Mouse (Mus musculus) ovary, postnatal 14 days (tissue): ENCODE measurements around the gene Slc16a14.

ENCODE experiments used
- DNase-seq: peaks from one replicate; pipeline ENCODE4 v3.0.0; 2022; ENCODE audit warnings: low spot score

Gene Slc16a14

DNA sequence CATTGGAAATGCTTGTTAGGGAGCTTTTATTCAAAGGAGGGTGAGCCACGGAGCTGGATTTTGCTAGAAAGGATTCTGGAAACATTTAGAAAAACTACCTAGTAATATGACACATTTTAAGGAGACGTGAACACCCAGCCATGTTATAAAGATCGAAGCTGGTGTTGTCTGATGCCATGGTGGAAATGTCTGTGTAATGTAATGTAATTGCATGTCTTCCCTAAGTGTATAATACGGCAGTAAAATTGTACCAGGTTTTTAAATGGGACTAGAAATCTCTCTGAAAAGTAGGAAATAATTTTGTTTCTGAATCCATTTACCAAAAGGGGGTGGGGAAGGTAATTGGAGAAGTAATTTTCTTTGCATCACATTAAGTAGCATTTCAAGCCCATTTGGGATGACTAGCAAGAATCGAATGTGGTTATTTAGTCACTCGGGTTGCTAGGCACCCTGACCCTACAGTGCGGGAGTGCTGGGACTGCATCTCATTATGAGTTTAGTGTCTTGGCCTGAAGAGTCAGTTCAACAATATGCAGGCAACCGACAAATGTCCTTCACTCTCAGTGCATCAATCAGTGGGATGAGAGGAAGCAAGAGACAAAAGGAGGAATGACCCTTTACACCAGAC lies 24.6 kb downstream of the Slc16a14 start:
- no peak for DNase-seq

DNA sequence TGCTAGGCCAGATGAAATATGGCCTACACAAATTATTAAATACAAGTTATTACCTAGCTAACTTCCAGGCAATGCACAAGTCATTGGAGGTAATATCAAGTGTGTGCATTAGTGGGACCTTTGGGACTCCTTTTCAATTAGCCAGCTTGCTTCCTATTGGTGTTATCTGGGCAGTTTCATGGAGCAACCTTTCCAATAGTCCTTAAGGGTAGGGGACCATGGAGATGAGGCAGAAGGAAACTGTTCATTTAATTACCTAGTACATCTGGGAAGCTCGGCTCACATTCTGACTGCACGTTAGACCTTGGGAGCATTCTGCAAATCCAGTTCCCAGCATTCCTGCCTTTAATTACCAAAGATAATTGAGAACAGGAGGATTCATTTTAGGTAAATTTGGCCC lies 30.5 kb downstream of the Slc16a14 start:
- DNase-seq, result no peak

DNA sequence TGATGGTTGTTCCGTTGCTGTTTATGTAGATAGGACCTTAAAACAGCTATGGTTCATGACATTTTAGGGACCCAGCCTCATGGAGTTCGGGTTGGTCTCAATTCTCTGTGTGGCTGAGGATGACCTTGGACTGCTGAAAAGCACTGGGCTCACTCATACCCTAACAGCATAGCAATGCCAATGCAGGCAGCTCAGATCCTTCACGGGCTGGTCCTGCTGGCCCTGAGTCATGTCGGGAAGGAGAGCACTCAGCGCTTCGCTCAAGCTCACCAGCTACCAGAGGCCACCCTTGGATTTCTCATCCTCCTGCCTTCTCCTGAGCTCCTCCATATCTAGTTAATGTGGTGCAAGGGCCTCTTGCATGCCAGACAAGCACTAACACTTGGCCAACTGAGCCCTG lies 35.8 kb downstream of the Slc16a14 start:
- DNase-seq, result no peak

DNA sequence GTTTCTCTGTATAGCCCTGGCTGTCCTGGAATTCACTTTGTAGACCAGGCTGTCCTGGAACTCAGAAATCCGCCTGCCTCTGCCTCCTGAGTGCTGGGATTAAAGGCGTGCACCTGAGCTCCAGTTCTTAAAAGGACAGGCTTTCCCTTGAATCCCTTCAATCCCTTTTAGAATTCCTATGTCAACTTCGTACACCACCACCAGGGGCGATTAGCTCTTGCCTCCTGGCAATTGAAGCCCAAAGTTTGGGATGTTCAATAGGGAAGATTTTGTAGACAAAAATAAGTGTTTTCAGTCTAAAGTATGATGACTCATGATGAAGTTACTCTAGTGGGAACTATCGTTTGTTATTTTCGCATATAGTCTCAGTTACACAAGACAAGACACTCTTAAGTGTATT lies 37.6 kb downstream of the Slc16a14 start:
- no peak for DNase-seq

DNA sequence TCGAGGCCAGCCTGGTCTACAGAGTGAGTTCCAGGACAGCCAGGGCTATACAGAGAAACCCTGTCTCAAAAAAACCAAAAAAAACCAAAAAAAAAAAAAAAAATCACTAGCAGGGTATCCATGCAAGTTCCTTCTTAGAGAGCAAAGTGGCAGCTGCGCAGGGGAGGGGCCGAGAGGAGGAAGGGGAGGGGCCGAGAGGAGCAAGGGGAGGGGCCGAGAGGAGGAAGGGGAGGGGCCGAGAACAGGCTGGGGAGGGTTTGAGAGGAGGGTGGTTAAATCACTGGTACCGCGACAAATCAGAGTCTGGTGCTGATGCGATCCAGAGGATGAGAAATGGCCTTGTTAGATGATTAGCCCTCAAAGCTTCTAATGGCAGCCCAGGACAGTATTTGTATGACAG lies 43.2 kb downstream of the Slc16a14 start:
- DNase-seq, result no peak

DNA sequence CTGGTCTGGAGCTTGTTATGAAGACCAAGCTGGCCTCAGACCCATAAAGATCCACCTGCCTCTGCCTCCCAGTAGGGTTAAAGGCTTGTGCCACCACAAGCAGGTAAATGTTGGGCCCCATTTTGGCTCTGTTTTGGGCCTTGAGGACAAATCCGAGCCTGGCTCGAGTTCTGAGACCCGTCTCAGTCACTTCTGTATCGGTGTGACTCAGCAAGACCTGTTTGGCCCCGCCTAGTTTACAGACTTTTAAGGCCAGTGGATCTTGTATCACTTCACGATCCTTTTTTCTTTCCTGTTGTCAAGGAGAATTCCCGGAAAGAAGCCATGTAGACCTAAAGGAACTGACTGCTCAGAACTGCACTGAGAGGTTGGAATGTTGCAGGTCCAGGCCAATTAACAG lies 44.4 kb downstream of the Slc16a14 start:
- DNase-seq, result no peak

DNA sequence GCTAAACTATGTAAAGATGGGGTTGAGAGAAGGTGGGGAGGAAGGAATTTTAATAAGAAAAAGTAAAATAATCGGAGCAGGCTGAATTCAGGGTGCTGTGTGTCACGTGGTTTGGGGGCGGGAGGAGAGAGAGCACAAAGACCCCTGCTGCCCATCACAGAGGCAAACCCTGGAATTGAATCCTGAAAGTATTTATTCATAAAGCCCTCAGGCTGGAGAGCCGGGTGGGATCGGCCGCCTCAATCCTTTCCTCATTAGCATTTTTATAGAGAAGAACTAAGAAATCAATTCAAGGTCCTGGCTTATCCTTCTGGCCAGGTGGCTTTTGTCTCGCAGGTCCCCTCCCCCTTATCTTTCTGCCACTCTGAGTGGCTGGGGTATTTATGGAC lies 44.9 kb downstream of the Slc16a14 start:
- DNase-seq, result no peak

DNA sequence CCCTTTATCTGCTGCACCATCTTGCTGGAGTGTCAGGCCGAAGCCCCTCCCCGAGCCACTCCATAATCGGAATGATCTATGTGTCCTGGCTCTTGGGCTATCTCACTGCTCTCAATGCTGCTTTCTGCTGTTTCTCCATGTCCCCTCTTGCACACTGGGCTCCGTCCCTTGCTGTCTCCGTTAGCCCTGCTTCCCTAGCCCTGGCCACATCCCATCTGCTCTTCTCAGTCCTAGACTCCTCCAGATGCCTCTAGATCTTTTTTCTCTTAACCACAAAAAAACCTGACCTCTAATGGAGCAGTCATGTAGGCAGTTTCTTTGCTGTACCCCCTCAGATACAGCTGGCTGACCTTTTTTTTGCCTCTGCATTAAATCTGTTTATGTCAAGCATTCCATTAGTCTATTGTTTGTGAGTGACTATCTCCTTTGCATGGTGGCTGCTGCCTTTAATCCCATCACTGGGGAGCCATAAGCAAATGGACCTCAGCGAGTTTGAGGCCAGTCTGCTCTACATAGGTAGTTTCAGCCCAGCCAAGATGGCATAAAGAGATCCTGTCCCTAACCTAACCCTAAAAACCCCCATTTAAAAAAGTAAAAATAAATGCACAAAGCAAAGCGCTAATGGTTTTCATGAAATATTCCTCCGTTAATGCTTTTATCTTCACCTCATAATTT lies 45.5 kb downstream of the Slc16a14 start:
- DNase-seq, result no peak

DNA sequence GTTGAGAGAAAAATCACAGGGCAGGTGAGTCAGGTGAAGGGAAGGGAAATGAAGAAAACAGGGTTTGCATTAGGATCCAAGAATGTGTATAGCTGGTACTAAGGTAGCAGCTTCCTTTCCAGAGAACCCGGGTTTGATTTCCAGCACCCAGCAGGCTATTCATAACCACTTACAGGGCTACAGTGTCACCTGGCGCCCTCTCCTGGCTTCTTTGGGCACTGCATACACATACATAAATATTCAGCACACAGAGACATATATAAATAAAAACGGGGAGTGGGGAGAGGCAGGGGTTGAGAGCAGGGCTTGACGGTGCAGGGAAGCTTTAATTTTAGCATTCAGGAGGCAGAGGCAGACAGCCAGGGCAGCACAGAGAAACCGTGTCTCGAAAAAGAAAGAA lies 49.0 kb downstream of the Slc16a14 start:
- no peak for DNase-seq

DNA sequence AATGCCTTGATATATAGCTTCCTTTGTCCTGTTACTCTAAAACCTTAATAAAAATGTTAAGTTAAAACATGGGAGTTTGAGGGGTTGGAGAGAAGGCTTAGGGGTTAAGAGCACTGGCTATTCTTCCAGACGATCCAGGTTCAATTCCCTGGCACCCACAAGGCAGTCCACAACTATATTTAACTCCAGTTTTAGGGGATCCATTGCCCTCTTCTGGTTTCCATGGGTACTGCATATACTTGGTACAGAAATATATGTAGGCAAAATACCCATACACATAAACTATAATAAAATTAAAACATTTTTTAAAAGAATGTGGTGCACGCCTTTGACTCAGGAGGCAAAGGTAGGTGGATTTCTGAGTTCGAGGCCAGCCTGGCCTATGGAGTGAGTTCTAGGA lies 49.8 kb downstream of the Slc16a14 start:
- DNase-seq, result no peak

DNA sequence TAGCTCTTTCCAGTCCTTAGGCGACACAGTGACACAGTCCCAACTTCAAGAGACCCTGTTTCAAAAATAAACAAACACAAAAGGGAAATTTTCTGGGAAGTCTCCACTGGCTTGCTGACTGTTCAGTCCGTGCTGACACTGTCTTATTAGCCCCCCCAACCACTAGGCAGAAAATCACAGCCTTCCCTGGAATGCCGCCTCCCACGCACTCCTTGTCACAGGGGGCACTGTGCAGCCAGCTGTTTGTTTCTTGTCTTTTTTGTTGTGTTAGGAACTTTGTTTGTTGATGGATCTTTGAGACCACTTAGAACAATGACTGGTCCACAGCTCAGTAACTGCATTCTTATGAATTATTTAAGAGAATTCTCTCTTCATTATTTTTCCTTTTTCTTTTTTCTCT lies 51.0 kb downstream of the Slc16a14 start:
- no peak for DNase-seq

DNA sequence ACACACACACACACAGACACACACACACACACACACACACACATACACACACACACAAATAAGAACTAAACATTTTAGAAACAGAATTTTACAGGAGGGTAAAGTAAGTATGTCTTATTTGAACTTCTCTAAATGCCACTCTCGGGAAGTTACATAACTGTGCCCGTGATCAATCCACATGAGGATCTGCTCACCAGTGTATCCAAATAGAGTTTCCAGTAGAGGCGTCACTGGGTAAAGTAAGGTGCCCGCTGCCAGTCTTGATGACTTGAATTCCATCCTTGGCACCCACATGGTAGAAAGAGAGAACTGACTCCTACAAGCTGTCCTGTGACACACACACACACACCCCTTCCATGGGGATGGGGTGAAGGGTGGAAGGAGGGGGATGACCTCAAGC lies 52.0 kb downstream of the Slc16a14 start:
- DNase-seq, result no peak

DNA sequence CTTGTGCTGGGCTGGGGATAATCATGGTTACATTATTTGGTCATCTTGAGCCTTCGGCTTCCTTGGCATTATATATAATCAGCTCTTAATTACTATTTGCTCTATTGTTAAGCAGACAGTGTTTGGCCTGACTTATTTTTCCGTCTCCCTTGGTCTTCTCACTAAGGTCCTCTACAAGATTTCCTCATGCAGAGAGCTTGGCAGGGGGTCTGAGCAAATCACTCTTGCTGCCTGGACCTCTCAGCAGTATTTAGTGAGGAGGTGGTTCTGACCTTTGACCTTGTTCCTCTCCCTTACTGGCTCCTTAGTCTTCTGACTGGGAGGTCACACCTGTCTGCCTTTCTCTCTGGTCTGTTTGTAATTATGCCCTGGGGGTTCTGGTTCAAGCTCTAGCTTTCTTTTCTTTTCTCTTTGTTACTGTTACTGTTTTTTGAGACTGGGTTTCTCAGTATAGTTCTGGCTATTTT lies 52.8 kb downstream of the Slc16a14 start:
- no peak for DNase-seq

DNA sequence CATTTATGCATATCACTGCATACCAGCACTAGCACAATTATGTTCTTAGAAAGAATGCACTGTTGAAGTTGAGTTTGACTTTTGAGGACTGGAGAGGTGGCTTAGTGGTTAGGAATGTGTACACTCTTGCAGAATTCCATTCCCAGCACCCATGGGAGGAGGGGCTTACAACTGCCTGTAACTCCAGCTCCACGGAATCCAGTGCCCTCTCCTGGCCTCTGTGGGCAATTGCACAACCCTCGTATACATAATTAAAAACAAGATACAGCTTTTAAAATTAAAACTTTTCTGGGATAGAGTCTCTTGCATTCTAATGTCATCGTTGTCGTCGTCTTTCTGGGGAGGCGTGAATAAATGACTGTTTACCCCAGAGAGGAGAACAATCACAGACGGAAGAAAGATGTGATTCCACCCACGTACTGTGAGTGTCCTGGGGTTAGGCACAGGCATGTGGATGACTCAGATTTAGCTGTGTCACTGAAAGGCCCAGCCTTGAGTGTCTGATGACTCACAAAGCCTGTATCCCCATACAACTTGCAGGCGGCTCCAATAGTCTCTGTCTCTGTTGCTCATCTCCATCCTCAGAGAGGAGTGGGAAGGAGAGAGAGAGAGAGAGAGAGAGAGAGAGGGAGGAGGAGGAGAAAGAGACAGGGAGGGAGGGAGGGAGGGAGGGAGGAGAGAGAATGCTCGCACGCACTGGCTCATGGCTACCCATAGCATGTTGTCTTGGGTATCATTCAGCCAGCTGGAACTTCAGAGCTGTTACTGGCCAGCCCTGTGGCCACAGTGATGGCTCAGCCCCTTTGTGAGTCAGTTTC lies 53.5 kb downstream of the Slc16a14 start:
- DNase-seq, result no peak

DNA sequence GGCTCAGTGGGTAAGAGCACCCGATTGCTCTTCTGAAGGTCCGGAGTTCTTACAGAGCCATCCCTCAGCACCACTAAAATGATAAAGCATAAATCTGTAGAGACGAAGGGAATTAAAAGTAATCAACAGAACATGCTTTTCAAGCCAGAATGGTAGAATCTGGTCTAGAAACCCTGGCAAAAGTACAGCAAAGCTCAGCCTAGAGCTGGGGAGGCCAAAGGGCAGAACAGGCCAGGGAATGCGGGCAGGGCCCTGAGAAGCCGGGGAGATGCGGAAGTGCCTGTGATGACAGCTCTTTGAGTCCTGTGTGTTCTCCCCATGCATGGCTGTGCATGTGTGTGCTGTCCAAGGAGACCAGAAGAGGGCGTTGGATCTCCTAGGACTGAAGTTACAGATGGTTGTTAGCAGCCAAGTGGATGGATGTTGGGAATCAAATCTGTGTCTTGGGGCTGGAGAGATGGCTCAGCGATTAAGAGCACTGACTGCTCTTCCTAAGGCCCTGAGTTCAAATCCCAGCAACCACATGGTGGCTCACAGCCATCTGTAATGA lies 55.3 kb downstream of the Slc16a14 start:
- DNase-seq, result no peak

DNA sequence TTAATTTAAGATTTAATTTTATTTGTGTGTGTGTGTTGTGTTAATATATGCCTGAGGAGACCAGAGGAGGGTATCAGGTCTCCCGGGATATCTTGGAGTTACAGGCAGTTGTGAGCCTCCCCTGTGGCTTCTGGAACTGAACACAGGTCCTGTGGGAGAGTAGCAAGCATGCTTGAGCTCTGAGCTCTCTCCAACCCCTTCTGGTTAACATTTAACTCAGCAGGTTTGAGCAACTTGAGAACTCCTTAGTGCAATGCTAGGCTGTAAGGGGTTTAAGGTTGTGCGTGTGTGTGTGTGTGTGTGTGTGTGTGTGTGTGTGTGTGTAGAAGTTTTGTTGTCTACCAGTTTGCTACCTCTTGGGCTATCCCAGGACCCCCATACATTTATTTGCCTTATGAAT lies 57.3 kb downstream of the Slc16a14 start:
- DNase-seq, result no peak

DNA sequence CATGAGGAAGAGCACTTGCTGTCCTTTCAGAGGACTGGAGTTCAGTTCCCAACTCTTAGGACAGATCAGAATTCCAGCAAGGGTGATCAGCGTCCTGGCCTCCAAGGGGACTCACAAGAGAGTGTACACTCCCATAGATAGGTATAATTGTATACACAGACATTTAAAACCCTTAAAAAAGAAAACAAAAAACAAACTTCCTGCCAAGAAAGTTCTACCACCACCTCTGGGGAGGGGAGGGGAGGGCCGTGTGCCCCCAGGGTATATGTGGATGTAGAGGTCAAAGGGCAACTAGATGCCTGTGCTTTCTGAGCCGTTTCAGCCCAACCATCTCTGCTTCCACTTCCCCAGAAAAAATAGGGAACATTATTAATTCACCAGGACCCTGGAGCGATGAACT lies 62.0 kb downstream of the Slc16a14 start:
- DNase-seq, result no peak

DNA sequence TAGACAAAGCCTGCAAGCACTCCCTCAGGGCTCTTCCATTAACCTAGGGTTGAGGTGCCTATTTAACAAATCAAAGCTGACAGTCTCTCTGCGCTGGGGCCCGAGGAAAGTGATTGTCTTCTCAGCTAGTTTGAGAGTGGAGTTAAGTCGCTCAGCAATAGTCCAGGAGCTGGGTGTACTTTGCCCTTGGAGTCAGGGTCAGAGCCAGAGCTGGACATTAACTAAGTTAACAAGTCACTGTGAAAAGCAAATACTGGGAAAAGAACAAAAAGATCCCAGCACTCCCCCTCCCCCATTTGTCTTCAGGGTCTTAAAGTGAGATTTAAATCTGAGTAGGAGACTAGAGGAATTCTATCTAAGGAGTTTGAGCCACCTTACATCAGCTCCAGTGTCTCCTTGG lies 62.8 kb downstream of the Slc16a14 start:
- no peak for DNase-seq

DNA sequence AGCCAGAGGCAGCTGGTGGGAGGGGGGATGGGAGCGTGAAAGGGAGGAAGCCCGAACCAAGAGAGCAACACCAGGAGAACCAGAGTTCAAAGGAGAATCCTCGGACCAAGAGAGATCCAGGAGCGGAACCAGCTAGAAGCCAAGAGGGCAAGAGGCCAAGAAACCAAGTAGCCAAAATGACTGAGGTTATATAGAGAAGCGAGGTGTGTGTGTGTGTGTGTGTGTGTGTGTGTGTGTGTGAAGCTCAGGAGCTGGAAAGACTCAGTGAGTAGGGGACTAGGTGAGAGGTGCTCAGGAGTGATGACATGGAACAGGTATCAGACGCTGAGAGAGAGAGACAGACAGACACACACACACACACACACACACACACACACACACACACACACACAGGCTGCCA lies 63.8 kb downstream of the Slc16a14 start:
- no peak for DNase-seq

DNA sequence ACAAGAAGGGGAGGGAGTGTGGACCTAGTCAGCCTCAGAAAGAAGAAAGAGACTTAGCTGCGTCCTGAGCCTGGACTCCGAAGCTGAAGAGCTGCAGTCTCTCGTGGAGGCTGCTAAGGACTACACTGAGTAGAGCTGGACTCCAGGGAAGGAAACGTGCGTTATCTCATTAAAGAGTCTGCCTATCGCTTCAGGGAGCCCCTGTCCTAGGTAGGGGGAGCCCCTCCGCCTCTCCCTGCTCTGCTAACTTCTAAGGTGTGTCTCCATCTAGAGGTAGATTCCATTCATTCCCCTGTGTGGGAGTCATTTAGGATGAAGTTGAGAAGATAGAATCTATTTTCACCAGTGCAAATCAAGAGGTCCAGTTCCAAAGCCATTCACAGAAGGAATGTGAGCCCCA lies 65.4 kb downstream of the Slc16a14 start:
- no peak for DNase-seq

DNA sequence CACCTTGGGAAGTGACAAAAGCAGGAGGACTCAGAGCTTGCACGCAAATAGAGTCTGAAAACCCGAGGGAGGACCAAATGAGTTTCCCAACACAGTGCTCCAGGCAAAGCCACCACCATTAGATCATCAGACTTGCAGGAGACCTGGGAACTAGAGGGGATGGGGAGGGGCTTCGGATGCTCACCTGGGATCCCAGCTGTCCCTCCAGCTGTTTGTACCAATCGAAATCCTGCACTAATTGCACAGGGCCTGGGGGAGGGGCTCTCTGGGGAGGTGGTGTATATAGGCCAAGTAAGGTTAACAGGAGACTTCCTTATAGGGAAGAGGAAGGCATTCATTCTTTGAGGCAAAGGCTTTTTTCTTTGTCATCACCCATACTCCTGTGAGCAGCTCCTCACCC lies 66.1 kb downstream of the Slc16a14 start:
- DNase-seq, result no peak

DNA sequence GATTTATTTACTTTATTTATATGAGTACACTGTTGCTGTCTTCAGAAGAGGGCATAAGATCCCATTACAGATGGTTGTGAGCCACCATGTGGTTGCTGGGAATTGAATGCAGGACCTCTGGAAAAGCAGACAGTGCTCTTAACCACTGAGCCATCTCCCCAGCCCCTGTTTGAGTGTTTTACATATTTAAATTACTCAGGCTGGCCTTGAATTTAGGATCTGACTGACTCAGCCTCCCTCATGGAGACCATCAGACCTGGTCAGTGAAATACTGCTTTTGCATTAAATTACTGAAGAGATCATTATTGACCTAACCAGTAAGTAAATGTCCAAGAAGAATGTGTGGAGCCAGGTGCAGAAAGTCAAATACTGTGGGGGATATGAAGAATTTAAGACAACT lies 66.6 kb downstream of the Slc16a14 start:
- DNase-seq, result no peak

DNA sequence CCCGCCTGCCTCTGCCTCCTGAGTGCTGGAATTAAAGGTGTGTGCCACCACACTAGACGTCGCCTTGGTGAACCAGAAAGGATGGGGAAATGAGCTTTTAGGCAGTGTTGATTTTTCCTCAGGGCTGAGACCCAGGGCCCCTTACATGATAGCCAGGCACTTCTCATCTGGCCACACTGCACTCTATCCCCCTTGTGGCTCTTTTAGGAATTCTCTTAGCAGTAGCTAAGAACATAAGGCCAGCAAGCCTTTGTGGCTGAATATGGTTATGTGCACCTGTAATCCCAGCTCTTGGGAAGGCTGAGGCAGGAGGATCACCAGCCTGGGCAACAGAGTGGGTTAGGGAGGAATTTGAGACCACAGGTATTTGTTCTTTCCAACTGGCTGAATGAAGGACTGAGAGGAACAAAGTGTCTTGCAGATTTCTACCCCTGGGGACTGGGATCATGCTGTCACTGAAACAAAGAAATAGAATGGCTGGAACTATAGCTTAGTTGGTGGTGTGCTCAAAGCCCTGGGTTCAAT lies 68.2 kb downstream of the Slc16a14 start:
- no peak for DNase-seq
